Mouse (Mus musculus) retina, postnatal 1 day (tissue): Measurements from ENCODE around the gene Sec16a.
A peak's percentile ranks its signal among the peaks of the same experiment; 100 is the strongest.

Experiments
- DNase-seq: peaks from one replicate; pipeline ENCODE4 v3.0.0-alpha.2; 2012

Sec16a gene

GRCm38 (mm10) chr2:26437221-26437620, 7.8 kb downstream of the Sec16a start:
- no peak for DNase-seq

- DNase-seq = no peak
Measured at GRCm38 (mm10) chr2:26434791-26435572, 10.0 kb downstream of the Sec16a start.

DNA sequence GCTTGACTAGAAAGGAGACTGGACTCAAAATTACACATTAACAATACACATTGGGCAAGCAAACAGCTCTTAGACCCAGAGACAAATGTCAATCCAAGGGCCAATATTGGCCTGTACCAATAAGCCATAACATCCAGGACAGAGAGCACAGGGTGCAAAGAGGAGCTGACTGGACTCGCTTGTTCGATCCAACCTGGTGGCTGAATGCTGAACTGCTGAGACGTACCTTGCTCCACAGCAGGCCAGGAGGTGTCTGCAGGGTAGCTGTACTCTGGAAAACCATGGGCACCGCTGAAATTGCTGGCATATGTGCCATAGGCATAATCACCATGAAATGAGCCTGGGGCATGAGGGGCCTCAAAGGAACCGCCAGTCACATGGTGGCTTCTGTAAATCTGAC, 15.2 kb downstream of the Sec16a start:
- DNase-seq = no peak

GRCm38 (mm10) chr2:26424541-26424940, 20.5 kb downstream of the Sec16a start:
- DNase-seq = no peak

DNA sequence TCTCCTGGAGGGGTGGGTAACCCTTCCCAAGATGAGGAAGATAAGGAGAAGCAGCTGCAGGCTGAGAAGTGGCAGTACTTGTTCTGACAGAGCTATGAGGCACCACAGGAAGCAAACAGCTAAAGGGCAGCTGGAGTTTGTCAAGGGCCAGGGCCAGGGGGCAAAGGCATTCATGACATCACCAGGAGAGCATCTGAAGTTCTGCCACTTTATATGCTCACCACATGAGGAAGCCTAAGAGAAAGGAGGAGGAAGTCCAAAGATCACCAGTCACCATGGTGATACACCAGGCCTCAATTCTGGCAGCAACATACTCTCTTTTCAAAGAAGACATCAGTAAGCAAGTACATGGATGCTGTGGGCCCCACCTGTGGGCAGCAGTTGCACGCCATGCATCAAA, 21.9 kb downstream of the Sec16a start:
- DNase-seq = no peak

GRCm38 (mm10) chr2:26421969-26422368, 23.0 kb downstream of the Sec16a start:
- DNase-seq = no peak

DNA sequence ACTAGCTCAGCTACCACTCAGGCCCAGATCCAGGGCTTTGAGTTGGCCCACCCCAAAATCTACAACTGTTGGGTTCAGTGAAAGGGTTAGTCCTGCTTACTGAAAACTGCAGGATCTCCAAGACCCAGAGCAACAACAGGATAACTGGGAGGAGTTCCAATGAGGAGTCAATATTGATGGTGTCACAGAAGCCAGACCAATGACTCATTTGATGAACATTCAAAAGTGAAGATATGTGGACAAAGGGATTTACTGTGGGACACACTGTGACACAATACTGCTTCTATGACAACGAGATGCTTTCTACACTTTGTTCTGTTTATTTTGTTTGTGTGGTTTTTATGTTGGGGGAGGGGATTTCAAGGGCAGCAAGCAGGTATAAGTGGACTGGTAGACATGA, 26.9 kb downstream of the Sec16a start:
- DNase-seq = no peak

DNA sequence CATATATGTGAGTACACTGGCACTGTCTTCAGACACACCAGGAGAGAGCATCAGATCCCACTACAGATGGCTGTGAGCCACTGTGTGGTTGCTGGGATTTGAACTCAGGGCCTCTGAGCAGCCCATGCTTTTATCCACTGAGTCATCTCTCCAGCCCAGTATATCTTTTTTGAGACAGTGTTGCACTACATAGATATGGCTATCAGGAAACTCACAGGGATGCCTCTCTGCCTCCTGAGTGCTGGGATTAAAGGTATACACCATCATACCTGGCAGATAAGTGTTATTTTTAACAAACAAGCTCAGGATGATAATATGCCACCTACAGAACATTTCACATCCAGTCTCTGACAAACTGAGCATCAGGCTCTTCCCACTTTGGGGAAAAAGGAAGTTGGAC, 27.9 kb downstream of the Sec16a start:
- no peak for DNase-seq

- DNase-seq = peak; percentile 22
Measured at GRCm38 (mm10) chr2:26410931-26411411, 34.0 kb downstream of the Sec16a start.

- DNase-seq = peak; percentile 36
Measured at GRCm38 (mm10) chr2:26410091-26410490, 34.9 kb downstream of the Sec16a start.

DNA sequence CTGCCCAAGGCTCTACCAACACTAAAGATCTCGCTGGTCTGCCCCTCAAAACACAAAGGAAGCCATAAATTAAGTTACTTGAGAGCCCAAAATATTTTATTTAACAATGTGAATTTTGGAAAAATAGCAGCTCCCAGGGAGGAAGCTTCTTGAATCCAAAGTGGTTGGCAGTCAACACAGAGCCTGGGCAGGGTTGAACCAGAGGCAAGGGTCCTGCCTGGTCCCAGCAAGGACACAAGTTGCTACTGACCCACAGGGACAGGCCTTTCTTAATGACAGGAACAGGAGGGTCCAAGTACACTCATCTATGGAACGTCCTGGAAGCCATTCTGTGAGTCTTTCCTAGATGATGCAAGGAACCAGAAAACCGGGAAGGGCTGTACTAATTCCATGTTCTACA, 35.7 kb downstream of the Sec16a start:
- no peak for DNase-seq

DNA sequence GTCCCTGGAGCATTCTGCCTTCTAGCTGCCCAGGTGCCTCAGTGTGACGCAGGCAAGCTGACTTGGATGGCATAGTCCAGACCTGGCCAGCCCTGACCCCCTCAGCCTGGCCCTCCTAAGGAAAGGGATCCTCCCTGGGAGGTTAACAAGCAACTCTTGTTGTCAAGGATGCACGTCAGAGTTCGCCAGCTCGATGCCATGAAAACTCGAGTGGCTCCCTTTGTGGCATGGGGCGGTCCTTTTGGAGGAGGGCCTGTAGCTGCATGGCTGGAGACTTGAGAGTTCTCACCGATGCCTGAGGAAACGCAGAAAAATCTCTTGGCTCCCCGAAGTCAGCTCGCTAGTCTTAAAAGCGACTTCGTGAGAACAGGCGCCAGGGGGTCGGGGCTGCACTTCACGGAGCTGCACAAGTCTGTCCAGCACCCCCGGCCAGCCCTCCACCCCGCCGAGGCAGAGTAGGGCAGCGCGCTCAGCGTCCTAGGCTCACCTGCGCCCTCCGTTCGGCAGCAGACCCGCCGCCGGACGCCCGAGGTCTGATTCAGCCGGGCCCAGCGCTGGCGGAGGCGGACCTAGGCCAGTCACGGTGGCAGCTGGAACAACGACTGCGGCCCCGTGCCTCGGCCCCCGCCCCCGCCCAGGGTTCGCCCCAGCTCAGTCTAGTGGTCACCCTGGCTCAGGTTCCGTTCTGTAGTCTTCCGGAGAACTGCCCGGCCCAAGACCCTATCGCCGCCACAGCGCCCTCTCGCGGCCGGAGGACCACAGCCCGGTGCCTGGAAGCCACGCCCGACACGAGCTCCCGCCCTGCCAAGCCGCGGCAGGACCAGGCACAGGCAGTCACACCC, 36.3 kb downstream of the Sec16a start, which contains the start of gene Inpp5e:
TSS of gene Inpp5e (minus strand) at position 689 of the 842 bp plus-strand sequence.
- DNase-seq = peak; percentile 95

DNA sequence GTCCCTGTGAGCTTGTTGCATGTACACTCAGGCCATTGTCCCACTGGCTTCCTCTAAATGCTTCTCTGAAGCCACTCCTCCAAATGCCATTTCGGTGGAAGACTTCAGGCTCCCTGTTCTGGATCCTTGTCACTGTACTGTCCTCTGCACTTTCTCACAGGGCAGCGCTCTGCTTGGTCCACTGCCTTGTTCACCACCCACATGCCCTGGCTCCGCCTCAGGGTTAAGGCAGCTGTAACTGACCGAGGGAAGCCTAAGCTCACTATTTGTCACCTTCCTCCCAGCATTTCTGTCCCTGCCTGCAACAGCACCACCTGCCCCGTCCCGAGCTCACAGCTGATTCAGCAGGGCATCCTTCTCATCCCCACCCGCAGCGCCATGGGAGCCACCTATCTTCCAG, 41.7 kb downstream of the Sec16a start:
- DNase-seq = no peak

- DNase-seq = no peak
Measured at GRCm38 (mm10) chr2:26402265-26402664, 42.8 kb downstream of the Sec16a start.

- no peak for DNase-seq
Measured at GRCm38 (mm10) chr2:26401023-26401422, 44.0 kb downstream of the Sec16a start.

DNA sequence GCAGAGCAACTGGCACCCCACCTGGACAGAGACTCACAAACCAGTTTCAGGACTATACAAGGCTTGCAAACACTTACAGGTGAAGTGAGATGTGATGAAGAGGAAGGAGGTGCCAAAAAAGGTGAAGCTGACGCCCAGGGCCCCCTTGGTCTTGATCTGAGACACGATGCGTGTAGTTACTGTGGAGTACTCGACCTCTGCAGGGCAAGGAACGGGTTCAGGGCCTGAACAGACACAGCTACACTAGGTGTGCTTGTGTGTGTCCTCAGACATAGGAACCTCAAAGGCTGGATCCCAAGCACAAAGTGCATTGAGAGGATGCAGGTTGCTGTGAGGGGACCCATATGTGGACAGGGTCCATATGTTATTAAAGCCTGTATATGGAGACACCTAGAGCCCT, 44.7 kb downstream of the Sec16a start:
- no peak for DNase-seq

DNA sequence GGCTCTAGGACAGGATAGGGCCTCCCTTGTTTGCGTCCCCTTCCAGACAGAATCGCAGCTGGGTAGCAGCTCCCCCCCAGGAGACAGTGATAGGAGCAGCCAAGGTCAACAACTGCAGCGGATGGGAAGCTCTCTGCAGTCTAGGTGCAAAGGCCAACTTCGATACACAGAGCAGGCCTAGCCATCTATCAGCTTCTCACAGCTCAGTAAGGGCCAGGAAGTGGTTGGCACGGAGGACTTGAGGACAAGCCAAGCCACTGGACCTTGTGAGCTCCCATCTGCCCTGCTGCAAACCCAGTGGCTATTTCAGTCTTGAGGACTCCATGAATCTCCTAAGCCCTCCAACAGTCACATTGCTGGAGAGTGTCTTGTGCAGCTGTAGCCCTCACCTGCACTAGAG, 45.4 kb downstream of the Sec16a start:
- no peak for DNase-seq

DNA sequence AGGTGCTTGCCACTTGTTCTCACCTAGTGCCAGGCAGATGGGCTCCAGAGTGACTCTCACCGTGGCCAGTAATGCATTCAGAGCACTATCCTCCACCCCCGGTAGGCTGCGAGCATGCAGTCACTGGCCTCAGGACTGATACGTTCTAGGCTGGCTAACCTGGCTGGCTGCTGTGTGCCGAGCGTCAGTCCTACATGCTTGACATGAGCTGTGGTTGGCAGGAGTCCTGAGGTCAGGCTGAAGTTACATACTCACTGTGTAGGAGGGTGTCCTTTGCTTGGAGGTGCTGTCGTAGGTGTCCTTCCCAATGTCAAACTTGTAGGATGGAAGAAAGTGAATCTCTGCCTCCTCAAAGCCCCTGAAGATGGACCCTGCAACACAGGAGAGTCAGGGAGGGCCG, 46.0 kb downstream of the Sec16a start:
- DNase-seq = no peak

DNA sequence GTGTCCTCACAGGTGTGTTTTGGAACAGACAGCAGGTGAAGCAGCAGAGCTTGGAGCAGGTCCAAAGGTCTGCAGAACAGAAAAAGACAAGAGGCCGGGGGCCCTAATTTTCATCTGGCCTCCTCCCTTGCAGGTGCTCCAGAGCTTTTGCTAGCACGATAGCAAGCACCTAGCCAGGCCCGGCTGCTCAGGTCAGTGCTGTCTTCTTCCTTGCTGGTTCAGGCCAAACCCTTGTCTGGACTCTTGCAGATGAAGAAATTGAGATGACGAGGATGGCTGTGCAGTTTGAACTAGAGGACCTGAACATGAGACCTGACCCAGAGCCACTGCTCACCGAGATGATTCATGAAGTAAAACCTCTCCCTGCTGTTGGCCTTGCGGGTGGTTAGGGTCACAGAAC, 53.4 kb downstream of the Sec16a start:
- no peak for DNase-seq

DNA sequence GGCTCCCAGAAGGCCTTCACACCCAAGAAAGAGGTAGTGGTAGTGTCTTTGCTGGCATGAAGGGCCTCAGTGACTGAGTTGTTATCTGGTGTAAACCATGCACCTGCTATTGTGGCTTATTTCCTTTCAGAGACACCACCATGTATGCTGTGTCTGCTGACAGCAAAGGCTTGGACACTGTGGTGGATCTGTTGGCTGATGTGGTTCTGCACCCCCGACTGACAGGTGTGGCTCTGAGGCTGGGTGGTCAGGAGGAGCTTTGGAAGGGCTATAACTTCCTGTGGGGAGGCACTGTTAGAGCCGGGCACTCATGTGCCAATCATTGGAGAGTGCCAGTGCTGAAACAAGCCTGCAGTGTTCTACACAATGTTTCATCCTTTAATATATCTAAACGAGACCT, 54.1 kb downstream of the Sec16a start:
- no peak for DNase-seq

GRCm38 (mm10) chr2:26389154-26389690, 55.8 kb downstream of the Sec16a start, which contains the start of the genes Entr1 and Pmpca:
Gene Entr1 (minus strand): TSS chr2:26389316.
Gene Pmpca (plus strand): TSS chr2:26389339.
- peak; percentile 91 for DNase-seq

- no peak for DNase-seq
Measured at GRCm38 (mm10) chr2:26388682-26389153, 56.3 kb downstream of the Sec16a start.

- no peak for DNase-seq
Measured at GRCm38 (mm10) chr2:26387713-26388112, 57.3 kb downstream of the Sec16a start.
